Mouse (Mus musculus) urinary bladder, postnatal 25 days (tissue): Measurements from ENCODE around the gene Cenpx.
A peak's percentile ranks its signal among the peaks of the same experiment; 100 is the strongest.
"Not testable (repeated sequence)": the region's sequence is repeated elsewhere in the genome, so short reads cannot be mapped to it uniquely, and the experiment has no call there.

Source experiments
- DNase-seq: peaks from one replicate; pipeline ENCODE4 v3.0.0; 2022; ENCODE audit warnings: low spot score

The Cenpx gene

DNA sequence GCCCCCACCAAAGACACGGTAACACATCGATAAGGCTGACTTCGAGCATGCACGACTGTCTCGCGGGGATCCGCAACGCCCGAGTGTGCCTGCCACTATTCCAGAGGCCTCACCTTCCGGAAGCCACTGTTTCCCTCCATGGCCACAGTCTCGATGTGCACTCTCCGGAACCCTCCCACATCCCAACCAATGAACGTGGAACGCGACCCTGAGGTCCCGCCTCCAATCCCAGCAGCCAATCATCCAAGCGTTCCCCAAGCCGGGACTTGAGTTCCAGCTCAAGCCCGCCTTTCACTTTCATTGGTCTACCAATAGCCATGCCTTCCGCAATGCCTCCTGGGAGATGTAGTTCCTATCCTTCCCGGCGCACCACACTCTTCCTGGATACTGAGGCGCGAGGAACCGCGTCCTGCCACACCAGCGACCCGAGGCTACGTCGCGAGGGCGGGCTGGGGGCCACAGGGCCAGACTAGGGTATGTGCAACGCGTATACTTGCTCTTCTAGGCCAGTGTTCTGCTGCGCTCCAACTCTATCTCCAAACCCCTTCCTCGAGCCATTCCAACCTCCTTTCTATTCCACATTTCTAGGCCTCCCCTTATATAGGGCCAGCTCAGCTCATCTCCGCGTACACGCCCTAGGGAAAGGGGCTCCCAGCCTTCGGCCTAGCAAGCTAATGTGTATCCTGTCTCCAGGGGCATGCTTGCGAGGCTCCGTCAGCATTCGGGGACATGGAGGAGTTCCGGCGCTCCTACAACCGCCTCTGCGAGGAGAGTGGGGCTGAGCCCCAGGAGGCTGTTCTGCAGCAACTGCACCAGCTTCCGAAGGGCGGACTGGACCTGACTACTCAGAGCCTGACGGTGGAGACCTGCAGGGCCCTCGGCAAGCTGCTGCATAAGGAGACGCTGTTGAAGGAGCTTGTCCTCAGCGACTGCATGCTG is at the start of gene Cenpx, which contains the start of gene Lrrc45:
Gene Cenpx (minus strand): TSS at position 159 of the 939 bp plus-strand sequence.
Gene Lrrc45 (plus strand): TSS at position 346 of the 939 bp plus-strand sequence.
- peak; percentile 88 for DNase-seq

DNA sequence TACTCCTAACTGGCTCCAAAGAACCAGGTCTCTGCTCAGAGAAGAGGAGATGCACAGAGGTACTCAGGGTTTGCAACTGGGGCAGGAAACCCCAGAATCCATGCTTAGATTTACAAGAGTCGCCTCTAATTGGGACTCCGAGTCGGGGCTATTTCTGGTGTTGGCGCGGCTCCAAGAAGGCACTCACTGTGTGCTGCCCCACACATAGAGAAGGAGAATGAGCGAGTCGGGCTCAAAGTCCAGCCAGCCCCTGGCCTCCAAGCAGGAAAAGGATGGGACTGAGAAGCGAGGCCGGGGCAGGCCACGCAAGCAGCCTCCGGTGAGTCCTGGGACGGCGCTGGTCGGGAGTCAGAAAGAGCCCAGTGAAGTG is 49.1 kb upstream of the Cenpx start, which contains the start of gene Hmga1b:
Gene Hmga1b (plus strand): TSS at position 123 of the 370 bp plus-strand sequence.
- not testable (repeated sequence) for DNase-seq

DNA sequence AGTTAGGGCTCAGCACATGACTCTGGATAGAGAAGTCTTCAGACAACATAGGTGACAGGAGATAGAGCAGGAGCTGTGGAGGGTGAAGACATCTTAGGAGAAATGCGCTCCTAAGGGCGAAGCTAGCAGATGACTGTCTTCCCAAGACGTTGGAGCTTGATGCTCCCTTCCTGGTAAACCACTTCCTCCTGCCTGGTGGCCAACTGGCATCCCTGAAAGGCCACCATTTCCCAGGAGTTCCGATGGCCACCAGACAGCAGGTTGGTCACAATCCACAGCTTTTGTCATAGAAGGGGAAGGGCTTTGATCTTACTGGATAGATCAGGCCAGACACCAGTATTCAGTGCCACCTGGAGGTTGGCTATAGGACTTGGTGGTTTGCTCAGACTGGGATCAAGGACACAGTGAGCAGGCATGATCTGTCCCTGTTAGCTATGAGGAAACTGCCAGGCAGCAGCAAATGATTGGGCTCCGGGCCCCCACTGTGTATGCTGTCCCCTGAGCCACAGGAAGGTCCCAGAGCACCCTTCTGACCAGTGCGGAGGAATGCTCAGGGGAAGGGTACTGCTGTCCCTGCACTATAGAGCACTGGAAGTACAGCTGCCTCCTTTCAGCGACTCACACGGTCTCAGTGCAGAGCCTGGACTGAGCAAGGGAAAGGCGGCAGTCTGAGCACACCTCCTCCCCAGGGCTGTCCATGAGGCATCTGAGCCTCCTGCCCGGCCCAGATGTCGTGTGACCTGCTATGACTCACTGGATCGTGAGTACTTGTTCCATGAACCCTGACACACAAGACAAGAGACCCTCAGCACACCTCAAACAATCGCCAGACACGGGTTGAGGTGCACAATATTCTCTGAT is 48.5 kb upstream of the Cenpx start:
- DNase-seq = no peak

DNA sequence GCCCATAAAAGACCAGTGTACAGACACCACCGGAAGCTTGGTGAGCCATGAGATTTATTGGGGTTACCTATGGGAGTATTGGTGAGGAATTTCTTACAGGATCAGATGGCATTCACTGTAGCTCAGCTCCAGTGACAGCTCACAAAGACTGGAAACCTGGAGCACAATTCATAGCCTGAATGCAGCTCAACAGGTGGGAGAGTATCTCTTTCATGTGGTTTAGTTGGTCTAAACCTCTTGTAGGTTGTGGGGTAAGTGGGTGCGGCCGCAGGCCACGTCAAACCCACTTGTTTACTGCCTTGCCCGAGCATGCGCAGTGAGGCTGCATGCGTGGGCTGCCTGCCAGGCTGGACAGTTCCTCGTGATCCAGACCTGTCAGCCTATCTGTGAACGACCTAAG is 46.7 kb upstream of the Cenpx start:
- no peak for DNase-seq

DNA sequence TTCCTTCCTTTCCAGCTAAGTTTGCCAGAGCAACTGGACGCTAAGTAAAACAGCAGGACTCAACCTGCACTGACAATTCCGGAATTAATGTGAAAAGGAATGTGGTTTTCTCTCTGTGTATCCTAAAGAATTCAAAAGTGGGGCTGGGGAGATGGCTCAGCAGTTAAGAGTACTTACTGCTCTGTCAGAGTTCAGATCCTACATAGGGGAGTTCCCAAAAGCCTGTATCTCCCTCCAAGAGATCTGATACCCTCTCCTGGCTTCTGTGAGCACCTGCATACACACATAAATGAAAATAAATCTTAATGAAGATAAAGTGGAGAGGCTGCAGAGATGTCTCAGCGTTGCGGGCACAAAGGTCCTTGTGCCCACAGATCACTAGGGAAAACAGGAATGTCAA is 38.1 kb upstream of the Cenpx start:
- no peak for DNase-seq

DNA sequence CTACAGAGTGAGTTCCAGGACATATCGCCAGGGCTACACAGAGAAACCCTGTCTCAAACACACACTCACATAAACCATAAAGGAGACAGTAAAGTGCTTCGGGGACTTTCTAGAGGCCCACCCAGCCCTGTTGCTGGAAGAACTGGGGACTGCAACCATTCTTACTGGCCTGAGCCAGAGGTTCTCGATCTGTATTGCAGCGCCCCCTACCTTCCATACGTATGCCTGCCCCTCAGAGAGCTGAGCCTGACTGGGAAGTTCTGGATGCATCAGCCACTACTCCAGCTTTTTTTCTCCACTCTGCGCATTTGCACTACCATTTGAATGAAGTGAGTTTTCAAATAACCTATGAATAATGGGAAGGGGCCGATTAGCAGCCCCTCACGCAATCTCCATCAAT is 35.9 kb upstream of the Cenpx start:
- DNase-seq = no peak

DNA sequence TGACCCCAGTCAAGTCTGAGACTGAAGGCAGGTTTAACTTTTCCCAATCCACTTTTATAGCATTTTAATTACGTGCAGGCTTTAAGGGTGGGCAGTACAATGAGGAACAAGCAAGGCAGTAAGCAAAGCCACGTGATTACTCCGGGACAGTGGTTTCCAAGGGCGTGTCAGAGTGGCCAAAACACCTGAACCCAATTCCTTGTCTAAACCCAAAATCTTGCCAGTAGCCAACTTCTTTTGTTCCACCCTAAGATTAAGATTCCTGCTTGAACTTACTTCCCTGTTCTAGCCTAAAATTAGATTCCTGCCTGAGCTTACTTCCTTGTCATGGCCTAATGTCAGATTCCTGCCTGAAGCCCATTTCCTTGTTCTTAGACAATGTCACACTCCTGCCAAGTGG is 34.4 kb upstream of the Cenpx start:
- DNase-seq = no peak

DNA sequence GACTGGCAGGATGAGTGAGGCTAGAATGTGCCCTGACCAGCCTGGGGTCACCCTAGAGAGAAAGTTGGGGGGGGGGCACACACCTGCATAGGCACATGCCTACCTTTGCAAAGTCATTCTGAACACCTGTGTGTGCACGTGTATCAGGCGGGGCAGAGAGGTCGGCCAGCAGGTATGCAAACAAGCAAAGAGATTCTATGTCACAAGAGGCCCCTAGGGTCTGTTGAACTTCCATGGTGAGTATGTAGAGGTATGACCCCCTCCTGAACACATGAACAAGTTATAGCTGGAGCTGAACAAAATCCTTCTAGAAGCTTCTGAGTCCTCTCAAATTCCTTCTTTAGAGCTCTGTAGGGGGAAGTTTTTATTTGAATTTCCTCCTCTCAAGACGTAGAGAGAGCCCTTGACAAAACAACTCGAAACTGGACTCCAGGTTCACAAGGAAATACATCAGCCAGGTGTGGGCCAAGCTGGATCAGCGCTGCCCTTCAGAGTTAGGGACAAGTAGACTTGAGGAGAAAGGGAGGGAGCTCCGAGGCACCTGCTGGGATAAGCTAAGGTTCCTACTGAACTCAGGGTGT is 30.7 kb upstream of the Cenpx start:
- peak; percentile 5 for DNase-seq

DNA sequence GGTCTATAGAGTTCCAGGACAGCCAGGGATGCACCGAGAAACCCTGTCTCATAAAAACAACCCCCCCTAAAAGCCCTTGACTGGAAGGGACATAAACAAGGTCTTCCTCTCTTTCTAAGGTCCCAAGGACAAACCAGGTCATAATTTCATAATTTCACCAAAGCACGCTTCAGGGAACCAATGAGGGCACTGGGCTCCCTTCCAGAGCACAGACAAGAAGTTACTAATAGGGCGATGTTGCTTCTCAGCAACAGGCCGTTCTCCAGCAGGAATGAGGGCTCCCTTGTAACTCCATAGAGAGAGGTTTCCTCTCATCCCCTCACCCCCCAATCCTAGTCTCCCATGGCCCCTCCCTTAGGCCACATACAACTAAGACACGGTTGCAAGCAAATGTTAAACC is 27.4 kb upstream of the Cenpx start:
- no peak for DNase-seq

DNA sequence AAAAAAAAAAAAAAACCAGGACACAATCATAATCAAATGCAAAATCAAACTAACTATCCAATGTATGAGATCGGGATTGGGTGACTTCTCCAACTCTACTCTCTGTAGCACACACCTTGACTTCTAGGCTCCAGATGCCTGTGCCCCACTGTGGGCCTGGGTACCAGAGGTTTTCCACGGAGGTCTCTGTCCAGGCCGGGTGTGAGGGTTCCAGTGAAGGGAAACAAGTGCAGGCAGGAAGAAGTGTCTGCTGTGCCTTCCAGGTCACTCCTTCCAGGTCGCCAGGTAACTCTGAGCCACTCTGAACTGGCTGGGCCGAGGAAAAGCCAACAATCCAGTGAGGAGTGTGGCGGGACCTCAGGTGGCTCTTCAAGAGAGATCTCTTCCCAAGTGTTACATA is 22.9 kb upstream of the Cenpx start:
- DNase-seq = no peak

DNA sequence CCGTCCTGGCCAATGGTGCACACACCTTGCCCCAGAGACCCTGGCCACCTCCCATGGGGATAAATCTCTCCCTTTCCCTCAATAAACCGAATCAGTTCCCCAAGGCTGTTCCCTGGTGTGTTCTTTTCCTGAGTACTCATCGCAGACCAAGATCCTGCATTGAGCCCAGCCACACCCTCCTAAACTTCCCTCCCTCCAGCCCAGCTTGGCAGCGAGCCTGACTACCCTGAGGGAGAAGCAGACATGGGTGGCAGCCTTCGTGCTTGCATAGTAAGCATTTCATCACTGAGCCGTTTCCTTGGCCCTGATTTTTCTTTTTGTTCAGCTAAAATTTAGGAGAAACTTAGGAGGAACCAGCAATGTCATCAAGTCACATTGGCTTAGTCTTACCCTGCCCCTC is 20.0 kb upstream of the Cenpx start:
- DNase-seq = peak; percentile 61

DNA sequence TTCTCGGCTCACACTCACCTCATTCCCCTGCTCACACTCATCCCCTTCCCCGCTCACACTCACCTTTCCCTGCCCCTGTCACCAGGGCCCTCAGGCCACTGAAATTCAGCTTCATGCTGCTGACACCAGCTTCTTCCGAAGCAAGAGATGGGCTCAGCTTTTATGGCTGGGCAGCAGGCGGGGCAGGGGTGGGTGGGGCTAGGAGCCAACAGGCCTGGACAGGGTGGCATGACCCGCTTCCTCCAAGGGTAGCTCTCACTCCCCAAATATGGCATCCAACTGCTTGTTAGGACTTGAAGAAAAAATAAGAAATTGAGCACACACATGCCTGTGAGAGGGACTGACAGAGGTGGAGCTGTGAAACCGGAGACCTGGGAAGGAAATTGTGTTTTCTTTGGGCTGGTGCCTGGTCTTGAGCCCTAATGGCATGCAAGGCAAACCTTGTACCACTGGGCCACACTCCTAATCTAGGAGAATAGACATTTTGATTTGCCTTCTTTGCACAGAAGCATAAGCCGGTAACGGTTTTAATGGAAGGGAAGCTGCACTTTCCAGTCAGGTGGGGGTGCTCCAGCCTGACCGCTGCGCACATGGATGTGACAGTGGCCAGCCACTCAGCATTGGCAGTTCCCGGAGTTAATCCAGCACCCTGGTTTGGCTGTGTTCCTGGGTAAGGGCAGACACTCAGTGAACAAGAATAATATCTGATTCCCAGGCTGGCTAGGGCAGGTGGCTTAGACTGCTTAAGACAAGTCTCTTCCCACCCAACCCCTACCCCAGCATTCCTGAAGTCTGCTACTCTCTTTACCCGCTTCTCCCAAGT is 18.5 kb upstream of the Cenpx start, which contains the start of gene Cbr2:
Gene Cbr2 (minus strand): TSS at position 257 of the 823 bp plus-strand sequence.
- DNase-seq = no peak

DNA sequence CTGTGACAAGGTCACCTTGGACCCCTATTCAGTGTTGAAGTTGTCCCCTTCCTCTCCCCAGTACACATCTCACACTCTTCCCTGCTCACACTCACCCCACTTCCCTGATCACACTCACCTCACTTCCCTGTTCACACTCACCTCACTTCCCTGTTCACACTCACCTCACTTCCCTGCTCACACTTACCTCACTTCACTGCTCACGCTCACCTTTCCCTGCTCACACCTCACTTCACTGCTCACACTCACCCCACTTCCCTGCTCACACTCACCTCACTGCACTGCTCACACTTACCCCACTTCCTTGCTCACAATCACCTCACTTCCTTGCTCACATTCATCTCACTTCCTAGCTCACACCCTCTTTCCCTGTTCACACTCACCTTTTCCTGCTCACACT is 17.9 kb upstream of the Cenpx start:
- DNase-seq = no peak

DNA sequence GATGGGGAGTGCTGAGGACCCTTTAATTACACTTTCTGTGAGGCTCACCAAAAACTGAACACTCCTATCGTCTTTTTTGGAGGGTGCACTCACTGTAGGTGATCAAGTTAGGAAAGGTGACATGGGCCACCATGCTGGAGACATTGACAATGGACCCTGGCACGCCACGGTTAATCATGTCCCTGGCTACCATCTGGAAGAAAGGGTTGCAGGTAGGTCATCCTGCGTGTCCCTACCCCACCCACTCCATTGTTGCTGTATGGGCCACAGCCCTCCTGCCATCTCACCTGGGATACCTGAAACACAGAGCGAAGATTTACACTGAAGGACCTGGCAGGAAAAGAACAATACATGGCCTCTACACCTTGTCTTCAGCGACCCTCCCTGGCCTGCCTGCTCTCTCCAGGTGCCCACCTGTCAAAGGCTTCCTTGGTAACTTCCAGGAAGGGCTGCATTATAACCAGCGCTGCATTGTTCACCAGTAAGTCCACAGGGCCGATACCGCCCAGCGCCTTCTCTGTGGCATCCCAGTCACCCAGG is 16.9 kb upstream of the Cenpx start:
- DNase-seq = no peak

DNA sequence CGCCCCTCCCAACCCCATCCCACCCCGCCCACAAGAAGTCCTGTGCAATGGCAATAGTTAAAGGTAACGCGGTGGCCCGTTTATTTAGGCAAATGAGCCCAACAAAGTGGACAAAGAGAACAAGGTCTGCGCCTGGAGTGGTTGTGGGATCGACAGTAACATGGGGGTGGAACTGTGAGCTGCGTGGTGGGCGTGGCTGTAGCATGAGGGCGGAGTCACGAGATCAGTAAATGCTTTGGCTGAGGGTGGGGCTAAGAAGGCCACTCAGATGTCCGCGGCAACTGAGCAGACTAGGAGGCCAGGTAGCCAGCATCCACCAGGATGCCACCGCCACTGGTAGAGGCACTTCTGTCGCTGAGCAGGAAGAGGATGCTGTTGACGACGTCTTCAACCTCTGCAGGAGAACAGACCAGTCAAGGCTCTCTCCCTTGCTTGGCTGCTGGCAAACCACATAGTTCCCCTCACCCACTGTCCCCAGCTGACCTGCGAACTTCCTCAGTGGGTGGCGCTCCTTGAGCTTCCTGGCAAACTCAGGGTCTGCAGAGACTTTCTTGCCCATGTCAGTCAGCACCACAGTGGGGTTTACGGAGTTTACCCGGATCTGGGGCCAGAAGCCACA is 16.0 kb upstream of the Cenpx start:
- DNase-seq = not testable (repeated sequence)

DNA sequence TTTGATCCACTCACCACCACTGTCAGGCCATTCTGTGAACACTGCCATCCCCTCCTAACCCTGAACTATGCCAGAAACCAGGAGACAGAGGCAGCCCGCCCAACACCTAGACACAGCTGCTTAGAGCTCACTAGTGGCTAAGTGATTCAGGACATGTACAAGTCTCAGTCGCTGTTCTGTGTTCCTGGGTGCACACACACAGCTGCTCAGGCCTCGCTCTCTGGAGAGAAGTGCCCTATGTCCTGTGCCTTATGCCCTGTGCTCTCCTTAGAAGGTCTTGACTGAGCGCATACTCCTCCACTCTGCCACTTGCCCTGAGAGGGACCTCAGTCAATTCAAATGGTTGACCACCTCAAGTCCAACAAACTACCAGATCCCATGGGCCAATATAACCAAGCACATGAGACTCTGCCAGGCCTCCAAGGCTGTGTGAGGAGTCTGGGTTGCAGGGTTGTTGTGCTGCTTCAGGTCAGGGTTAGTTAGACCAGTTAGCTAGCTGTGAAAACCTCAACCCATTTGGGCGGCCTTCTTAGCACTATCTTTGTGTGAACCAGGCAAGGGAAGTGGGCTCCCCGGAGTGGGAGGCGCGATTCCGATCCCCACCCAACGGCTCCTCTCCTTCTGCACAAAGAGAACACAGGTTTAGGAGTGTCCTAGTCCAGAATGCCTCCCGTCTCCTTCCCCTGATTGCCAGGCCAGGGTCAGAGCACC is 15.1 kb upstream of the Cenpx start:
- no peak for DNase-seq

DNA sequence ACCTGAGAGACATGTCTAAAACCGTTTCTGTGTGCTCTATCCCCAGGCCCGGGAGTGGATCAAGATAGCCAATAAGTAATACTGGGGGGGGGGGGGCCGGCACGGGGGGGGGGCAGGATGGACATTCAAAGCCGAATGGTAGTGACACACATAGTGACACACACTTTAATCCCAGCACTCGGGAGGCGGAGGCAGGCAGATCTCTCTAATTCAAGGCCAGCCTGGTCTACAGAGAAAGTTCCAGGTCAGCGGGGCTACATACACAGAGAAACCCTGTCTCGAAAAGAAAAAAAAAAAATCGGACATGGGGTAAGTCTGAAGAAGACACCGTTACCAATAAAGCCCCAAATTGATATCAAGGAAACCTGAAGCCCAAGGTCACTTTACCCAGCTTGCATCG is 14.0 kb upstream of the Cenpx start:
- no peak for DNase-seq

DNA sequence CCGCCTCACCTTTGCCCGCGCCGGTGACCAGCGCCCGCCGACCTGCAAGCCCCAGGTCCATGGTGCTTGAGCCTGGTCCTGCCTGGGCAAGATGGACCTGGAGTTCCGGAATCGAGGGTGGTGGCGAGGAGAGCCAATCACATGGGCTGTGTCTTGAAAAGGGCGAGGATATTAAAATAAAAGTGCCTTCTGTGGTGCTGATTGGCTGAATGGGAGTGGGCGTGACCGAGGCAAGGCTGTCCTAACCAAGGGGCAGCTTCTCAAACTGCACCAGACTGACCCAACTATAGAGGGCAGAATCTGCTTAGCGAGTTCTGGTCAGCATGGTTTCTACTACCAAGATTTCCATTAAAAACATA is 13.6 kb upstream of the Cenpx start, which contains the start of gene Dcxr:
Gene Dcxr (minus strand): TSS at position 113 of the 359 bp plus-strand sequence.
- DNase-seq = peak; percentile 76

DNA sequence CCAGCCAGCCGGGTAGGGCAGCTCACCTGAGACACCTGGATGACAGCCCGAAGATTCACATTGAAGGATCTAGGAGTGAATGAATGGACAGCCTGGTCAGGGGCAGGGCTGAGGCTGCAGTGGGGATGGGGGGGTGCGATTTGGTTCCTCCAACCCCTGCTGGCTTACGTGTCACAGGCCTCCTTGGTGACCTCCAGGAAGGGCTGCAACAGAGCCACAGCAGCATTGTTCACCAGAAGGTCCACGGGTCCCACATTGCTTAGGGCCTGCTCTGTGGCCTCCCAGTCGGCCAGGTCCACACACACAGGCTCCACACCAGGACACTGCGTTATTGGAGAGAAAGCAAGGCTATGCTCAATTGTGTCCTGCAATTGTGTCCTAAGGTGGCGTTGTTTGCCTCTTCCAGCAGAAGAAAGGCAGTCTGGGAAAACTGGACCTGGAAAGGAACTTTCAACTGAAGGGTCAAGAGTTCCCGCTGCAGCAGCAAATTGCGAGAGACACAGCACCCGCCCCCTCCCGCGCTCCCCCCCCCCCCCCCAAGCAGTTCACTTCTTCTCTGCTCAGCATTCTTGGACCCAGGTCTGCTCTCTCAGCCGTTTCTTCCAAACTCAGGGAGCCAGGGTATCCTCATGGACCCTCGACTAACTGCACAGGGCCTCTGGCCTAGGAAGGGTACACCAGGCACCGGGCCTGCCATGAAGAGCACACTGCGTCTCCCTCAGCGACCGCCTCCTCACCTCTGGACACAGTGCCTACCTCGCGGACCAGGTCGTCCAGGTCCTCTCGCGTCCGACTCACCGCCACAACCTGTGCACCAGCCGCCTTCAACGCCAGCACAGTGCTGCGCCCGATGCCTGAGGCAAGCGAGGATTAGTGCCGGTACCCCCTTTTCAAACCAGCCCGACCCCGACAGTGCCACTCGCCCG is 13.0 kb upstream of the Cenpx start:
- no peak for DNase-seq
